Mouse (Mus musculus) C2C12 (cell line): ENCODE measurements around the gene Arpc1b. TPM values are rescaled to one million over a fixed set of nuclear protein-coding genes. Genes with fewer than 3 reads are reported as not detected.

Source experiments
- H3K27me3 ChIP-seq: one replicate; pipeline ENCODE4 v1.6.1; 2011; ENCODE audit not compliant: control insufficient read depth, insufficient read depth, insufficient read length
- H3K36me3 ChIP-seq: one replicate; pipeline ENCODE4 v1.6.1; 2011; ENCODE audit not compliant: control insufficient read depth, insufficient read depth
- H3K4me3 ChIP-seq: one replicate; pipeline ENCODE4 v1.5.1; 2011; ENCODE audit warnings: mild to moderate bottlenecking, control low read depth; ENCODE audit not compliant: poor library complexity, insufficient read depth, severe bottlenecking
- H3K79me2 ChIP-seq: one replicate; pipeline ENCODE4 v1.6.1; 2011; ENCODE audit not compliant: control insufficient read depth, insufficient read depth
- H3K79me3 ChIP-seq: one replicate; pipeline ENCODE4 v1.6.1; 2011; ENCODE audit warnings: low read depth, control low read depth
- H3ac ChIP-seq: one replicate; pipeline ENCODE3; 2011; ENCODE audit warnings: low read depth; ENCODE audit not compliant: control insufficient read depth, insufficient read length
- CEBPB ChIP-seq: IDR thresholded peaks from one replicate; pipeline ENCODE4 v1.6.1; 2011; ENCODE audit warnings: low read depth, mild to moderate bottlenecking, control low read depth, moderate library complexity
- CTCF ChIP-seq: IDR thresholded peaks from one replicate; pipeline ENCODE4 v1.5.1; 2011; ENCODE audit not compliant: control insufficient read depth, insufficient read depth, insufficient read length
- FOSL1 ChIP-seq: IDR thresholded peaks from one replicate; pipeline ENCODE4 v1.8.0; 2011; ENCODE audit warnings: mild to moderate bottlenecking, low read length; ENCODE audit not compliant: poor library complexity, insufficient read depth, severe bottlenecking
- MAX ChIP-seq: IDR thresholded peaks from one replicate; pipeline ENCODE4 v1.6.1; 2011; ENCODE audit warnings: mild to moderate bottlenecking, control low read depth
- MYOD1 ChIP-seq: IDR thresholded peaks from one replicate; pipeline ENCODE4 v1.6.1; 2011; ENCODE audit warnings: low read depth; ENCODE audit not compliant: control insufficient read depth, insufficient read length
- MYOG ChIP-seq: IDR thresholded peaks from one replicate; pipeline ENCODE4 v1.6.1; 2011; ENCODE audit not compliant: control insufficient read depth, insufficient read length; ENCODE audit errors: extremely low read depth
- USF1 ChIP-seq: IDR thresholded peaks from one replicate; pipeline ENCODE4 v1.6.1; 2011; ENCODE audit warnings: low read depth, mild to moderate bottlenecking, control low read depth, moderate library complexity
- polyA plus RNA-seq: library from polyadenylated mRNA; unstranded; fragments of >200 nt; fragmentation: generic; extraction: Trizol; gene quantifications from one replicate; pipeline ENCODE4 v1.2.1, GENCODE M21; 2012; ENCODE audit warnings: missing spikeins

Gene Arpc1b
- polyA plus RNA-seq, 1 experiment = 741 TPM

- Histone ChIP-seq H3K27me3 (no peaks in the 10 kb centered on the region), H3K36me3 (peaks cover 28% of the 10 kb centered on the region), H3ac (peak overlapping the region; percentile 92), H3K79me3 (peaks cover 48% of the 10 kb centered on the region), H3K4me3 (peak overlapping the region; percentile 63), H3K79me2 (peaks cover 59% of the 10 kb centered on the region)
- TF ChIP-seq MYOD1 = no peak
- no peak for TF ChIP-seq CEBPB
- no peak for TF ChIP-seq MAX
- TF ChIP-seq FOSL1 = no peak
- TF ChIP-seq MYOG = no peak
Observed at GRCm38 (mm10) chr5:145114606-145115473, 825 bp downstream of the Arpc1b start.

DNA sequence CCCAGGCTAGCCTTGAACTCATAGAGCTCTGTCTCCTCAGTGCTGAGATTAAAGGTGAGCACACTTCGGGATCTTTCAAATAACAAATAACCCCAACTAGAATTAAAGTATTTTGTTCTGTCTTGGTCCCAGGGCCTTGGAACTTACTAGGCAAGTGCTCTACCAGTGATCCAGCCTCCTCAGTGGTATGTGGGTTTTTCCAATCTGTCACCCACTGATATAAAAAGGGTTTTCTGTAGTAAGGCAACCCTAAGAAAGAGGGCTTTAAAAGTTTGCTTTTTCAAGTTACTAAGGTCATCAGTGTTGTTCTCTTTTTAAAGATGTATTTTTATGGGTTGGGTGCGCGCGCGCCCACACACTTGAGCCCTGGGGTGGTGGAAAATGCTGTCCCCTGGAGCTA lies 1.7 kb downstream of the Arpc1b start:
- Histone ChIP-seq H3K79me2 (peaks cover 68% of the 10 kb centered on the region), H3K36me3 (peaks cover 30% of the 10 kb centered on the region), H3ac (no peak overlapping the region), H3K4me3 (peak overlapping the region; percentile 63), H3K79me3 (peaks cover 57% of the 10 kb centered on the region), H3K27me3 (no peaks in the 10 kb centered on the region)
- TF ChIP-seq MAX = no peak
- no peak for TF ChIP-seq CEBPB
- no peak for TF ChIP-seq USF1

GRCm38 (mm10) chr5:145116316-145116715 lies 2.3 kb downstream of the Arpc1b start:
- Histone ChIP-seq H3K79me2 (peaks cover 74% of the 10 kb centered on the region), H3K27me3 (no peaks in the 10 kb centered on the region), H3ac (no peak overlapping the region), H3K4me3 (no peak overlapping the region), H3K79me3 (peaks cover 61% of the 10 kb centered on the region), H3K36me3 (peaks cover 32% of the 10 kb centered on the region)
- TF ChIP-seq USF1 (no peak), CEBPB (peak; percentile 48), MAX (no peak)

DNA sequence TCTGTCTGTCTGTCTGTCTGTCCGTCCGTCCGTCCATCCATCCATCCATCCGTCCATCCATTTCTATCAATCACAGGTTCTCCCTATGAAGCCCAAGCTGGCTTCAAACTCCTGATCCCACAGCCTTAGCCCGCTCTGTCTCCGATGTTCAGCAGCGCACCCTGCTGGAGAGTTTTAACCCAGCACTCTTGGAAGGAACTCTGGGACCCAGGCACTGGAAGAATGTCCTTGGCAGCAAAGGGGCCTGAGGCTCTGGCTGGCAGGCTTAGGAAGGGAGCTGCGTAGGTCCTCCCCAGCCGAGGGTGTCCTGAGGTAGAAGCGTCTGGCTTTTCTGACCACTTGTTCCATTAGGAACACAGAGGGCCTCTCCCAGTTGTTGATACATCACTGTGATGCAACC lies 2.9 kb downstream of the Arpc1b start:
- TF ChIP-seq CEBPB (no peak), CTCF (peak; percentile 27)
- no peaks in the 10 kb centered on the region for H3K27me3 ChIP-seq
- no peak overlapping the region for H3ac ChIP-seq
- peaks cover 66% of the 10 kb centered on the region for H3K79me3 ChIP-seq
- no peak overlapping the region for H3K4me3 ChIP-seq
- peaks cover 80% of the 10 kb centered on the region for H3K79me2 ChIP-seq
- peaks cover 37% of the 10 kb centered on the region for H3K36me3 ChIP-seq

DNA sequence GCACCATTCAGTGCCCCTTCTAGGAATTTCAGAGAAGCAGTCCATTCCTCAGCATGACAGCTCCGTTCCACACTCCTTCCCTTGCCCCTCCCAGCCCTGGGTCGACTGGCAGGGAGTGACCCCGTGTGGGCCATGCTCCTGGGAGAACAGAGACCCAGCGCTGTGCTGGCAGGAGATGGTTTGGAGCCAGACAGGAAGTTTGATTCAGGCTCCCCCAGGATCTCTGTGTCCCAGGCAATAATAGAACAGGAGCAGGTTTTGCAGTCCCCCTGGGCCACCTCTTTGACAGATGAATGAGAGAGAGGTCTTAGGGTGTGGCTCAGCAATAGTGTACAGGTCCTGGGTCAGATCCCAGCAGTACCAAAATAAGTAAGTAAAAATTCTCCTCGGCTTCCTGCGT lies 4.0 kb downstream of the Arpc1b start:
- no peak for TF ChIP-seq MYOG
- no peak for TF ChIP-seq USF1
- no peak for TF ChIP-seq FOSL1
- TF ChIP-seq CEBPB = no peak
- no peak for TF ChIP-seq MYOD1
- TF ChIP-seq MAX = no peak
- peaks cover 66% of the 10 kb centered on the region for H3K79me3 ChIP-seq

GRCm38 (mm10) chr5:145118461-145118860 lies 4.4 kb downstream of the Arpc1b start:
- TF ChIP-seq FOSL1 = no peak
- TF ChIP-seq MAX = no peak
- no peak for TF ChIP-seq USF1
- TF ChIP-seq CTCF = no peak
- no peak for TF ChIP-seq MYOD1
- Histone ChIP-seq H3ac (no peak overlapping the region), H3K79me2 (peaks cover 88% of the 10 kb centered on the region), H3K79me3 (peaks cover 68% of the 10 kb centered on the region), H3K4me3 (no peak overlapping the region), H3K27me3 (no peaks in the 10 kb centered on the region), H3K36me3 (peaks cover 52% of the 10 kb centered on the region)

More for the DNA sequence above, 4.0 kb downstream of the Arpc1b start:
- peaks cover 47% of the 10 kb centered on the region for H3K36me3 ChIP-seq
- H3ac ChIP-seq = no peak overlapping the region
- no peaks in the 10 kb centered on the region for H3K27me3 ChIP-seq
- peaks cover 88% of the 10 kb centered on the region for H3K79me2 ChIP-seq
- no peak overlapping the region for H3K4me3 ChIP-seq
